Mouse (Mus musculus) lung, adult 2 months (tissue): ENCODE measurements around the gene Col23a1. TPM values are rescaled to one million over a fixed set of nuclear protein-coding genes. Genes with fewer than 3 reads are reported as not detected.
"Not testable (repeated sequence)": the region's sequence is repeated elsewhere in the genome, so short reads cannot be mapped to it uniquely, and the experiment has no call there.

ENCODE experiments used
- DNase-seq: peaks from one replicate; pipeline ENCODE4 v3.0.0; 2022
- H3K4me1 ChIP-seq: fragments of 200-500 bp; 2 replicates; pipeline ENCODE4 v1.6.1; 2011; ENCODE audit warnings: low read length; ENCODE audit not compliant: control insufficient read depth, insufficient read depth
- H3K4me3 ChIP-seq: fragments of 200-500 bp; replicated peaks from 2 replicates; pipeline ENCODE3; 2011; ENCODE audit warnings: low read depth, mild to moderate bottlenecking, control low read depth, low read length; ENCODE audit errors: extremely low read depth
- CTCF ChIP-seq: fragments of 200-500 bp; IDR thresholded peaks from 2 replicates; pipeline ENCODE4 v1.5.1; 2011; ENCODE audit warnings: mild to moderate bottlenecking, low read length, control low read depth; ENCODE audit not compliant: insufficient read depth
- POLR2A ChIP-seq: fragments of 200-500 bp; IDR thresholded peaks from 2 replicates; pipeline ENCODE4 v1.6.1; 2011; ENCODE audit warnings: low read depth, mild to moderate bottlenecking, control low read depth, low read length, borderline replicate concordance; ENCODE audit errors: extremely low read depth
- WGBS: fragments of 180-500 bp; shearing (Covaris S2); methylation state at CpG from one replicate; pipeline ENCODE4 v1.1.7; 2018; 5-methylcytosine and 5-hydroxymethylcytosine counted together
- polyA plus RNA-seq: library from polyadenylated mRNA; depleted of rRNA; stranded (reverse); fragments of >200 nt; gene quantifications from 2 replicates; pipeline ENCODE4 v1.2.3, GENCODE M21; 2012; rRNA removed

Col23a1 gene
- polyA plus RNA-seq, 1 experiment = 27.1 TPM

- DNase-seq = no peak
- Histone ChIP-seq H3K4me3 (no peak overlapping the region), H3K4me1 (peaks cover 1% of the 10 kb centered on the region; the same call in 1 of the 2 replicates)
- 70% methylated on average over 5 of the region's 5 CpGs for WGBS
- TF ChIP-seq CTCF = no peak
- no peak for TF ChIP-seq POLR2A
Observed at GRCm38 (mm10) chr11:51625187-51625820, 335.6 kb downstream of the Col23a1 start.

GRCm38 (mm10) chr11:51627425-51627824 is 337.7 kb downstream of the Col23a1 start:
- no peak for DNase-seq
- 93% methylated on average over 9 of the region's 9 CpGs for WGBS
- TF ChIP-seq POLR2A (no peak), CTCF (no peak)
- H3K4me1 ChIP-seq = peaks cover 7% of the 10 kb centered on the region
- H3K4me3 ChIP-seq = no peak overlapping the region

DNA sequence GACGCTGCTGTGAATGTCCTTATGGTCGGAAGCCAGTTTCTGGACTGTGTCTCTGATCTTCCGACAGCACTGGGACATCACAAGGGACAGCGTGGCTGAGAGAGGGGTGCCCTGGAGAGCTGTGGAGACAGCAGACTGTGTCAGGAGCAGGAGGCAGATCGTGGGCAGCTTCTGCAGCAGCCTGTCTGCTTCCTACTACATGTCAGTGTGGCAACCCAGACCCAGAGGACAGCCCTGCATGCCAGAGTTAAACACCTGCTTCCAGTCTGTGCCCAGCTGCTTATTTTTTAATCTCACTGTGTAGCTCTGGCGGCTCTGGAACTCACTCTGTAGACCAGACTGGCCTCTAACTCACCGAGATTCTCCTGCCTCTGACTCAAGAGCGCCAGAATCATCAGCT is 338.2 kb downstream of the Col23a1 start:
- TF ChIP-seq CTCF (no peak), POLR2A (no peak)
- Histone ChIP-seq H3K4me3 (no peak overlapping the region), H3K4me1 (peaks cover 10% of the 10 kb centered on the region)
- WGBS = 91% methylated on average over 8 of the region's 8 CpGs
- DNase-seq = no peak

DNA sequence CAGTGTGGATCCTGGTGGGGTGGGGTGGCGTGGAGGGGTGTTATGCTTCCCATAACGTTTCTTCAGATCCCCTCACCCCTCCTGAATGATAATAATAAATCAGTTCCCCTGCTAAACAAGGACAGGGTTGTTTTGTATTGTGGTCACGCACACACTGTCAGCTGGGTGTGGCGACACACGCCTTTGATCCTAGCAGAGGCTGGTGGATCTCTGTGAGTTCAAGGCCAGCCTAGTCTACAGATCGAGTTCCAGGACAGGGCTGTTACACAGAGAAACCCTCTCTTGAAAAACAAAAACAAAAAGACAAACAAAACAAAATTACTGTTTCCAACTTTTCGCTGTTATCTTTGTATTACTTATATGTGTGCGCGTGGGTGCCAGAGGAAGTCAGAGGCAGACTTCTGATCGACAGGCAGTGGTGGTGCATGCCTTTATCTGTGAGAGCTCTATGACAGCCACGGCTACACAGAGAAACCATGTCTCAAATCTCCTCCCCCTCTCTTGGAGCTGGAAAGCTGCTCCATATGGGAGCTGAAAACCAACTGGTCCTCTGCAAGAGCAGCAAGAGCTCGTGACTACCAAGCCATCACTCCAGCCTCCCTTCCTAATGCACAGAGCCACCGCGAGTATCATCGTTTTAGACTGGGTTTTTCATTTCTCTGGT is 340.1 kb downstream of the Col23a1 start:
- WGBS = 73% methylated on average over 15 of the region's 15 CpGs
- no peak overlapping the region for H3K4me3 ChIP-seq
- DNase-seq = no peak
- H3K4me1 ChIP-seq = peaks cover 10% of the 10 kb centered on the region
- TF ChIP-seq POLR2A = no peak
- TF ChIP-seq CTCF = no peak

DNA sequence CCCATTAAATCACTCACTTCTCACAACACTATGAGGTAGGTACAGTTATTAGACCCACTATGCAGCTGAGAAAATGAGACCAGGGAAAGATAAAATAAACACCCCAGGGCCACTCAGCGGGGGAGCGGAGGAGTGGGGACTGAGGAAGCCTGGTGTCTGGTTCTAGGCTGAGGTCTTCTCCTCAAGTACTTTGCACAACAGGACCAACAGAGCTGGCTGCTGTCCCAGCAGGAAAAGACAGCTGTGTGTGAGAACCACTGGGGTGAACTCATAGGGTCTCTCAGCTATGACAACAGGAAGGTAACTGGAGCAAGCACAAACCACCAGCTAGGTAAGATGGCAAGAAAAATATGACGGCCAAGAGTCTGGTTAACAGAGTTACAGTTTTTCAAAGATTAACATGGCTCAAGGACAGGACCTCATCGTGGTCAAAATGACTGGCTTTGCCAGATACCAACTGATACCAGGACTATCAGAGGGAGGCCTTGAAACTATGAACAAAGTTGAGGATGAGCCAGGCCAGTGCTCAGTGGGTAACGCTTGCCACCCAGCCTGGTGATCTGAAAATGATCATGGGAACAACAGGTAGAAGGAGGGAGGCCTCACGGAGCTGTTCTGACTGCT is 342.5 kb downstream of the Col23a1 start:
- Histone ChIP-seq H3K4me3 (no peak overlapping the region), H3K4me1 (peaks cover 13% of the 10 kb centered on the region)
- TF ChIP-seq POLR2A = no peak
- no peak for TF ChIP-seq CTCF
- DNase-seq = no peak
- WGBS = 63% methylated on average over 6 of the region's 6 CpGs

GRCm38 (mm10) chr11:51633200-51633599 is 343.5 kb downstream of the Col23a1 start:
- not testable (repeated sequence) for DNase-seq, H3K4me3 ChIP-seq
- WGBS = 80% methylated on average over 7 of the region's 7 CpGs
- peaks cover 13% of the 10 kb centered on the region for H3K4me1 ChIP-seq

Other genes with a start within 250 kb of the Col23a1 start
- gene Olfr1375, start 241.8 kb upstream of the Col23a1 start, polyA plus RNA-seq = not detected in 2 replicates
- 1.9 TPM in 2 replicates for gene Zfp354a, start 230.7 kb upstream of the Col23a1 start, polyA plus RNA-seq
- not detected in 2 replicates for gene Gm12569, start 69.4 kb upstream of the Col23a1 start, polyA plus RNA-seq
- gene Clk4, start 28.2 kb upstream of the Col23a1 start, polyA plus RNA-seq = 32.0 and 48.1 TPM in 2 replicates
- not detected in 2 replicates for gene BC049762, start 26.9 kb upstream of the Col23a1 start, polyA plus RNA-seq